Mouse (Mus musculus): ENCODE data around the gene Nostrin. TPM values are rescaled to one million over a fixed set of nuclear protein-coding genes. Genes with fewer than 3 reads are reported as not detected.

Gene Nostrin
- polyA plus RNA-seq, 1 experiment from 2014 or later, result 19.5 TPM

GRCm38 (mm10) chr2:69121681-69122080 is 13.9 kb upstream of the Nostrin start:
- Histone ChIP-seq H3K36me3 (ENCODE audit: control insufficient read depth, insufficient read depth, low read length) (no peaks in the 10 kb centered on the region), H3K4me3 (ENCODE audit: low read length) (no peak overlapping the region), H3K4me1 (replicated peaks; ENCODE audit: control insufficient read depth, insufficient read depth, low read length) (no peaks in the 10 kb centered on the region), H3K9ac (ENCODE audit: low read length) (no peak overlapping the region), H3K9me3 (ENCODE audit: control insufficient read depth, low read length) (no peaks in the 10 kb centered on the region), H3K4me2 (ENCODE audit: low read depth, low read length) (no peak overlapping the region), H3K27ac (ENCODE audit: low read length) (no peak overlapping the region), H3K27me3 (ENCODE audit: control insufficient read depth, insufficient read depth, low read depth, low read length) (no peaks in the 10 kb centered on the region)
- no peak for ATAC-seq (ENCODE audit: low read depth)
- WGBS, result 74% methylated on average over 4 of the region's 4 CpGs

GRCm38 (mm10) chr2:69125425-69125824 is 10.2 kb upstream of the Nostrin start:
- no peaks in the 10 kb centered on the region for H3K36me3 ChIP-seq (ENCODE audit: control insufficient read depth, insufficient read depth, low read length)
- no peaks in the 10 kb centered on the region for H3K9me3 ChIP-seq (ENCODE audit: control insufficient read depth, low read length)
- ATAC-seq (ENCODE audit: low read depth), result no peak
- no peaks in the 10 kb centered on the region for H3K27me3 ChIP-seq (ENCODE audit: control insufficient read depth, insufficient read depth, low read depth, low read length)
- peaks cover 16% of the 10 kb centered on the region for H3K4me1 ChIP-seq (replicated peaks; ENCODE audit: control insufficient read depth, insufficient read depth, low read length)
- 71% methylated on average over 3 of the region's 3 CpGs for WGBS
- no peak overlapping the region for H3K9ac ChIP-seq (ENCODE audit: low read length)
- H3K4me3 ChIP-seq (ENCODE audit: low read length), result no peak overlapping the region
- H3K4me2 ChIP-seq (ENCODE audit: low read depth, low read length), result no peak overlapping the region
- no peak overlapping the region for H3K27ac ChIP-seq (ENCODE audit: low read length)

- no peak overlapping the region; the same call in 1 of the 2 replicates for H3K4me2 ChIP-seq (ENCODE audit: low read depth, low read length)
- no peaks in the 10 kb centered on the region for H3K9me3 ChIP-seq (ENCODE audit: control insufficient read depth, low read length)
- H3K36me3 ChIP-seq (ENCODE audit: control insufficient read depth, insufficient read depth, low read length), result no peaks in the 10 kb centered on the region
- 75% methylated on average over 7 of the region's 7 CpGs for WGBS
- no peak overlapping the region for H3K4me3 ChIP-seq (ENCODE audit: low read length)
- H3K4me1 ChIP-seq (replicated peaks; ENCODE audit: control insufficient read depth, insufficient read depth, low read length), result peaks cover 16% of the 10 kb centered on the region
- ATAC-seq (ENCODE audit: low read depth), result peak; percentile 39; the same call in 1 of the 2 replicates
- H3K9ac ChIP-seq (ENCODE audit: low read length), result no peak overlapping the region
- H3K27me3 ChIP-seq (ENCODE audit: control insufficient read depth, insufficient read depth, low read depth, low read length), result no peaks in the 10 kb centered on the region
- peak overlapping the region; percentile 66 for H3K27ac ChIP-seq (ENCODE audit: low read length)
Observed at GRCm38 (mm10) chr2:69128321-69128720, 7.3 kb upstream of the Nostrin start.

GRCm38 (mm10) chr2:69128921-69129395 is 6.6 kb upstream of the Nostrin start:
- Histone ChIP-seq H3K4me1 (replicated peaks; ENCODE audit: control insufficient read depth, insufficient read depth, low read length) (peaks cover 16% of the 10 kb centered on the region), H3K4me2 (ENCODE audit: low read depth, low read length) (peak overlapping the region; percentile 23), H3K4me3 (ENCODE audit: low read length) (no peak overlapping the region), H3K9me3 (ENCODE audit: control insufficient read depth, low read length) (no peaks in the 10 kb centered on the region), H3K36me3 (ENCODE audit: control insufficient read depth, insufficient read depth, low read length) (no peaks in the 10 kb centered on the region), H3K9ac (ENCODE audit: low read length) (no peak overlapping the region), H3K27ac (ENCODE audit: low read length) (peak overlapping the region; percentile 79), H3K27me3 (ENCODE audit: control insufficient read depth, insufficient read depth, low read depth, low read length) (no peaks in the 10 kb centered on the region)
- 43% methylated on average over 10 of the region's 10 CpGs for WGBS
- ATAC-seq (ENCODE audit: low read depth), result peak; percentile 76

GRCm38 (mm10) chr2:69129425-69130210 is 6.0 kb upstream of the Nostrin start:
- H3K4me3 ChIP-seq (ENCODE audit: low read length), result no peak overlapping the region
- no peaks in the 10 kb centered on the region for H3K27me3 ChIP-seq (ENCODE audit: control insufficient read depth, insufficient read depth, low read depth, low read length)
- peak overlapping the region; percentile 79 for H3K27ac ChIP-seq (ENCODE audit: low read length)
- no peaks in the 10 kb centered on the region for H3K36me3 ChIP-seq (ENCODE audit: control insufficient read depth, insufficient read depth, low read length)
- WGBS, result 46% methylated on average over 7 of the region's 7 CpGs
- no peak overlapping the region; the same call in 1 of the 2 replicates for H3K4me2 ChIP-seq (ENCODE audit: low read depth, low read length)
- no peak overlapping the region for H3K9ac ChIP-seq (ENCODE audit: low read length)
- peaks cover 16% of the 10 kb centered on the region for H3K4me1 ChIP-seq (replicated peaks; ENCODE audit: control insufficient read depth, insufficient read depth, low read length)
- H3K9me3 ChIP-seq (ENCODE audit: control insufficient read depth, low read length), result no peaks in the 10 kb centered on the region
- peak; percentile 65; the same call in 1 of the 2 replicates for ATAC-seq (ENCODE audit: low read depth)

- H3K4me1 ChIP-seq (replicated peaks; ENCODE audit: control insufficient read depth, insufficient read depth, low read length), result peaks cover 22% of the 10 kb centered on the region
- no peaks in the 10 kb centered on the region for H3K9me3 ChIP-seq (ENCODE audit: control insufficient read depth, low read length)
Observed at GRCm38 (mm10) chr2:69132046-69132445, 3.6 kb upstream of the Nostrin start.

GRCm38 (mm10) chr2:69132488-69133040 is 3.0 kb upstream of the Nostrin start:
- Histone ChIP-seq H3K4me2 (ENCODE audit: low read depth, low read length) (no peak overlapping the region), H3K27me3 (ENCODE audit: control insufficient read depth, insufficient read depth, low read depth, low read length) (no peaks in the 10 kb centered on the region), H3K36me3 (ENCODE audit: control insufficient read depth, insufficient read depth, low read length) (no peaks in the 10 kb centered on the region), H3K4me3 (ENCODE audit: low read length) (no peak overlapping the region), H3K4me1 (replicated peaks; ENCODE audit: control insufficient read depth, insufficient read depth, low read length) (peaks cover 22% of the 10 kb centered on the region), H3K27ac (ENCODE audit: low read length) (no peak overlapping the region), H3K9ac (ENCODE audit: low read length) (no peak overlapping the region), H3K9me3 (ENCODE audit: control insufficient read depth, low read length) (no peaks in the 10 kb centered on the region)
- 41% methylated on average over 5 of the region's 5 CpGs for WGBS
- no peak for ATAC-seq (ENCODE audit: low read depth)

More at GRCm38 (mm10) chr2:69132046-69132445, 3.6 kb upstream of the Nostrin start:
- Histone ChIP-seq H3K27me3 (ENCODE audit: control insufficient read depth, insufficient read depth, low read depth, low read length) (no peaks in the 10 kb centered on the region), H3K4me3 (ENCODE audit: low read length) (no peak overlapping the region), H3K9ac (ENCODE audit: low read length) (no peak overlapping the region), H3K27ac (ENCODE audit: low read length) (no peak overlapping the region), H3K4me2 (ENCODE audit: low read depth, low read length) (no peak overlapping the region), H3K36me3 (ENCODE audit: control insufficient read depth, insufficient read depth, low read length) (no peaks in the 10 kb centered on the region)
- ATAC-seq (ENCODE audit: low read depth), result no peak
- 50% methylated on average over 3 of the region's 3 CpGs for WGBS

GRCm38 (mm10) chr2:69134186-69134585 is 1.4 kb upstream of the Nostrin start:
- Histone ChIP-seq H3K36me3 (ENCODE audit: control insufficient read depth, insufficient read depth, low read length) (no peaks in the 10 kb centered on the region), H3K4me3 (ENCODE audit: low read length) (no peak overlapping the region), H3K9me3 (ENCODE audit: control insufficient read depth, low read length) (no peaks in the 10 kb centered on the region), H3K27ac (ENCODE audit: low read length) (no peak overlapping the region), H3K27me3 (ENCODE audit: control insufficient read depth, insufficient read depth, low read depth, low read length) (no peaks in the 10 kb centered on the region), H3K4me2 (ENCODE audit: low read depth, low read length) (no peak overlapping the region), H3K9ac (ENCODE audit: low read length) (no peak overlapping the region), H3K4me1 (replicated peaks; ENCODE audit: control insufficient read depth, insufficient read depth, low read length) (peaks cover 20% of the 10 kb centered on the region)
- 78% methylated on average over 1 of the region's 1 CpGs for WGBS
- ATAC-seq (ENCODE audit: low read depth), result no peak

GRCm38 (mm10) chr2:69134937-69135336 is 663 bp upstream of the Nostrin start:
- Histone ChIP-seq H3K27ac (ENCODE audit: low read length) (peak overlapping the region; percentile 50), H3K9me3 (ENCODE audit: control insufficient read depth, low read length) (no peaks in the 10 kb centered on the region), H3K4me3 (ENCODE audit: low read length) (no peak overlapping the region), H3K36me3 (ENCODE audit: control insufficient read depth, insufficient read depth, low read length) (no peaks in the 10 kb centered on the region), H3K4me1 (replicated peaks; ENCODE audit: control insufficient read depth, insufficient read depth, low read length) (peaks cover 13% of the 10 kb centered on the region), H3K9ac (ENCODE audit: low read length) (no peak overlapping the region), H3K4me2 (ENCODE audit: low read depth, low read length) (no peak overlapping the region), H3K27me3 (ENCODE audit: control insufficient read depth, insufficient read depth, low read depth, low read length) (no peaks in the 10 kb centered on the region)
- ATAC-seq (ENCODE audit: low read depth), result no peak; the same call in 1 of the 2 replicates
- 57% methylated on average over 9 of the region's 9 CpGs for WGBS

Data from lung, embryonic 16.5 days (tissue).